Mouse (Mus musculus): ENCODE results near the gene Ell3.

- TF ChIP-seq CTCF (conservative IDR thresholded peaks at IDR 0.05; ENCODE audit: insufficient read depth, insufficient read length, low read depth, low read length) (no peak), POLR2A (IDR thresholded peaks at IDR 0.05; ENCODE audit: low read depth, low read length) (no peak)
Measured at GRCm38 (mm10) chr2:121403296-121403695, 40.8 kb downstream of the Ell3 start.

Measured in kidney, adult 2 months (tissue).